Comparison of ENCODE assay signal across 11 mouse cellular contexts in the genomic region with DNA sequence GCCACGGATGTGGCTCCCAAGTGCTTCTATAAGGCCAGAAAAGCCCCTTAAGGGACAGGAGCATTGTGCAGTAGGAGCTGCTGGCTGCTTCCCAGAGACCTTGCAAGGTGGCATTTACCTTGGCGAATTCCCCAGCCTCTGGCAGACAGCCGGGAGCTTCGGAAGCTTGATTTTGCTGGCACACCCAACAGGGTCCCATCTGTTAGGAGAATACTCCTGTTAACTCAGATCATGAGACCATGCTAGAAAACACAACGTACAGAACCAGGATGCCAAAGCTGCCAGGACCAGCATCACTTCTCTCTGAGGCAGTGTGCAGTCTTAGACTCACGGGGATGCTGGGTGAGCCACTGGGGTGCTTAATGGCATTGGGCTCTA.
DNase-seq lines count a peak whose midpoint lies in the region; ATAC-seq and TF ChIP-seq lines count a peak whose summit lies in the region.
"Had no signal": no experiment of that assay in that cellular context is flagged by ENCODE, and none has a peak within 500 bp of the region (broad histone marks: within the 10 kb centered on the region; RNA-seq: fewer than 3 reads in every experiment).

No protein-coding gene starts in this region.

- H3K36me3 ChIP-seq in heart, embryonic 12.5 days, result no peaks in the 10 kb centered on the region
- H3K36me3 ChIP-seq: limb, embryonic 10.5 days had no signal

- peaks cover 45% of the 10 kb centered on the region for H3K4me1 ChIP-seq in olfactory bulb, adult 2 months (ENCODE audit: control insufficient read depth, insufficient read depth, low read length)
- peaks cover 9% of the 10 kb centered on the region for H3K4me1 ChIP-seq in heart, embryonic 12.5 days (replicated peaks)

- peak; percentile 25 to 43 for DNase-seq in frontal cortex, adult 2 months (ENCODE audit: extremely low spot score in 1 of 2, low spot score in 1 of 2)
- no peak for DNase-seq in frontal cortex, postnatal 25 days (ENCODE audit: low spot score in 2 of 2)
- DNase-seq in cerebellum, adult 9-10 months, result peak; percentile 95
- DNase-seq in layer of hippocampus, adult 2 months (ENCODE audit: low spot score in 2 of 2), result peak; percentile 28 to 41
- no peak for DNase-seq in spleen, adult 12 weeks (ENCODE audit: low spot score)
- DNase-seq in urinary bladder, postnatal 4 days (ENCODE audit: low spot score in 2 of 2), result no peak
- DNase-seq: heart, postnatal 4 days; lung, postnatal 36 days had no signal

- H3K9ac ChIP-seq in heart, embryonic 12.5 days, result no peak overlapping the region

- ATAC-seq in heart, embryonic 12.5 days (ENCODE audit: insufficient number of reproducible peaks, low FRiP score), result no peak

- H3K9me3 ChIP-seq in heart, embryonic 12.5 days (replicated peaks), result no peaks in the 10 kb centered on the region
- H3K9me3 ChIP-seq: limb, embryonic 10.5 days had no signal

- 36% methylated on average over 6 of the region's 6 CpGs for WGBS in olfactory bulb, adult 2 months
- 55% methylated on average over 6 of the region's 6 CpGs for WGBS in heart, embryonic 12.5 days

- no peak overlapping the region for H3K4me2 ChIP-seq in heart, embryonic 12.5 days

- TF ChIP-seq POLR2A in olfactory bulb, adult 2 months (IDR thresholded peaks at IDR 0.05; ENCODE audit: insufficient read depth, low read depth, low read length), result no peak

- no peak overlapping the region for H3K27ac ChIP-seq in layer of hippocampus, adult 2 months
- peak overlapping the region; percentile 49; the same call in 1 of the 2 replicates for H3K27ac ChIP-seq in olfactory bulb, adult 2 months (ENCODE audit: insufficient read depth, low read depth, low read length)
- H3K27ac ChIP-seq in heart, embryonic 12.5 days (ENCODE audit: poor library complexity, severe bottlenecking), result no peak overlapping the region
- H3K27ac ChIP-seq: limb, embryonic 10.5 days had no signal

- H3K4me3 ChIP-seq in layer of hippocampus, adult 2 months, result no peak overlapping the region
- no peak overlapping the region for H3K4me3 ChIP-seq in olfactory bulb, adult 2 months (ENCODE audit: insufficient read depth, low read depth, low read length)
- no peak overlapping the region for H3K4me3 ChIP-seq in heart, embryonic 12.5 days
- H3K4me3 ChIP-seq: limb, embryonic 10.5 days had no signal

- H3K27me3 ChIP-seq in heart, embryonic 12.5 days (replicated peaks), result 0 out of 2 replicates have a peak, but pooled peaks cover 6% of the 10 kb centered on the region

- no peak for TF ChIP-seq CTCF in layer of hippocampus, adult 2 months (conservative IDR thresholded peaks at IDR 0.05)
- no peak for TF ChIP-seq CTCF in olfactory bulb, adult 2 months (IDR thresholded peaks at IDR 0.05; ENCODE audit: insufficient read depth, low read depth, low read length)

Comparison
In these comparisons a context has a peak if more than half of its experiments do, and no peak if none do; other contexts are left out.
1. DNase-seq: peak in frontal cortex, adult 2 months (2 of 2), cerebellum, adult 9-10 months (single experiment) and layer of hippocampus, adult 2 months (2 of 2); none in frontal cortex, postnatal 25 days (0 of 2), spleen, adult 12 weeks (single experiment) and urinary bladder, postnatal 4 days (0 of 2).